Mouse (Mus musculus): Measurements from ENCODE around the gene Pkd2l1.

Pkd2l1 gene

GRCm38 (mm10) chr19:44192342-44192741 lies at the start of gene Pkd2l1:
Gene Pkd2l1 (minus strand): TSS chr19:44192442.
- DNase-seq (ENCODE audit: low read depth, low spot score), result no peak

- DNase-seq (ENCODE audit: low read depth, low spot score), result no peak
Measured at GRCm38 (mm10) chr19:44238906-44239305, 46.7 kb upstream of the Pkd2l1 start.

- DNase-seq (ENCODE audit: low read depth, low spot score), result peak; percentile 12
Measured at GRCm38 (mm10) chr19:44237471-44238006, 45.3 kb upstream of the Pkd2l1 start.

- no peak for DNase-seq (ENCODE audit: low read depth, low spot score)
Measured at GRCm38 (mm10) chr19:44231608-44232151, 39.4 kb upstream of the Pkd2l1 start.

- no peak for DNase-seq (ENCODE audit: low read depth, low spot score)
Measured at GRCm38 (mm10) chr19:44230212-44230611, 38.0 kb upstream of the Pkd2l1 start.

- no peak for DNase-seq (ENCODE audit: low read depth, low spot score)
Measured at GRCm38 (mm10) chr19:44229776-44230175, 37.5 kb upstream of the Pkd2l1 start.

GRCm38 (mm10) chr19:44225728-44226127 lies 33.5 kb upstream of the Pkd2l1 start:
- no peak for DNase-seq (ENCODE audit: low read depth, low spot score)

GRCm38 (mm10) chr19:44217958-44218525 lies 25.8 kb upstream of the Pkd2l1 start:
- no peak for DNase-seq (ENCODE audit: low read depth, low spot score)

GRCm38 (mm10) chr19:44215255-44215654 lies 23.0 kb upstream of the Pkd2l1 start:
- DNase-seq (ENCODE audit: low read depth, low spot score), result no peak

GRCm38 (mm10) chr19:44207079-44207478 lies 14.8 kb upstream of the Pkd2l1 start:
- DNase-seq (ENCODE audit: low read depth, low spot score), result no peak

GRCm38 (mm10) chr19:44203015-44203564 lies 10.8 kb upstream of the Pkd2l1 start, which contains the start of gene Scd3:
Gene Scd3 (plus strand): TSS chr19:44203269.
- DNase-seq (ENCODE audit: low read depth, low spot score), result no peak

- DNase-seq (ENCODE audit: low read depth, low spot score), result peak; percentile 23
Measured at GRCm38 (mm10) chr19:44198964-44199363, 6.7 kb upstream of the Pkd2l1 start.

GRCm38 (mm10) chr19:44198494-44198893 lies 6.3 kb upstream of the Pkd2l1 start:
- DNase-seq (ENCODE audit: low read depth, low spot score), result no peak

GRCm38 (mm10) chr19:44197053-44197852 lies 5.0 kb upstream of the Pkd2l1 start:
- DNase-seq (ENCODE audit: low read depth, low spot score), result no peak

GRCm38 (mm10) chr19:44195138-44195537 lies 2.9 kb upstream of the Pkd2l1 start:
- DNase-seq (ENCODE audit: low read depth, low spot score), result peak; percentile 76

- DNase-seq (ENCODE audit: low read depth, low spot score), result no peak
Measured at GRCm38 (mm10) chr19:44193906-44194305, 1.7 kb upstream of the Pkd2l1 start.

- DNase-seq (ENCODE audit: low read depth, low spot score), result no peak
Measured at GRCm38 (mm10) chr19:44189056-44189455, 3.2 kb downstream of the Pkd2l1 start.

GRCm38 (mm10) chr19:44183968-44184367 lies 8.3 kb downstream of the Pkd2l1 start:
- DNase-seq (ENCODE audit: low read depth, low spot score), result no peak

GRCm38 (mm10) chr19:44180502-44180901 lies 11.7 kb downstream of the Pkd2l1 start:
- no peak for DNase-seq (ENCODE audit: low read depth, low spot score)

- DNase-seq (ENCODE audit: low read depth, low spot score), result no peak
Measured at GRCm38 (mm10) chr19:44176741-44177140, 15.5 kb downstream of the Pkd2l1 start.

GRCm38 (mm10) chr19:44174835-44175234 lies 17.4 kb downstream of the Pkd2l1 start:
- no peak for DNase-seq (ENCODE audit: low read depth, low spot score)

- peak; percentile 15 for DNase-seq (ENCODE audit: low read depth, low spot score)
Measured at GRCm38 (mm10) chr19:44161515-44161914, 30.7 kb downstream of the Pkd2l1 start.
